Mouse (Mus musculus) hindbrain, embryonic 11.5 days (tissue): ENCODE measurements around the gene Pmepa1. TPM values are rescaled to one million over a fixed set of nuclear protein-coding genes. Genes with fewer than 3 reads are reported as not detected.

ENCODE experiments used
- ATAC-seq: fragments of 200-750 bp; cut with Nextera tagmentation; 2 replicates; pipeline ENCODE4 v1.8.0; 2017; ENCODE audit warnings: mild to moderate bottlenecking, moderate TSS enrichment, moderate library complexity; ENCODE audit not compliant: low FRiP score
- DNase-seq: peaks from one replicate; pipeline ENCODE4 v3.0.0-alpha.2; 2015; ENCODE audit warnings: low spot score
- H3K27ac ChIP-seq: fragments of 300-500 bp; sonication (generic); 2 replicates; pipeline ENCODE4 v1.5.1; 2014; ENCODE audit warnings: mild to moderate bottlenecking, low read depth, low read length
- H3K27me3 ChIP-seq: fragments of 300-500 bp; sonication (generic); 2 replicates; pipeline ENCODE4 v1.6.1; 2014; ENCODE audit warnings: mild to moderate bottlenecking, low read length, moderate library complexity, mixed read lengths; ENCODE audit not compliant: control insufficient read depth, insufficient read depth
- H3K36me3 ChIP-seq: fragments of 300-500 bp; sonication (generic); 2 replicates; pipeline ENCODE4 v1.6.1; 2014; ENCODE audit warnings: mild to moderate bottlenecking, low read length, moderate library complexity, mixed read lengths; ENCODE audit not compliant: control insufficient read depth, insufficient read depth
- H3K4me1 ChIP-seq: fragments of 300-500 bp; sonication (generic); replicated peaks from 2 replicates; pipeline ENCODE4 v1.6.1; 2014; ENCODE audit warnings: low read length, mixed read lengths; ENCODE audit not compliant: control insufficient read depth, insufficient read depth
- H3K4me2 ChIP-seq: fragments of 300-500 bp; sonication (generic); replicated peaks from 2 replicates; pipeline ENCODE4 v1.6.1; 2014; ENCODE audit warnings: mild to moderate bottlenecking, low read depth, low read length
- H3K4me3 ChIP-seq: fragments of 300-500 bp; sonication (generic); 2 replicates; pipeline ENCODE4 v1.5.1; 2014; ENCODE audit warnings: low read depth, low read length
- H3K9ac ChIP-seq: fragments of 300-500 bp; sonication (generic); 2 replicates; pipeline ENCODE4 v1.6.1; 2014; ENCODE audit warnings: low read depth, low read length
- H3K9me3 ChIP-seq: fragments of 300-500 bp; sonication (generic); 2 replicates; pipeline ENCODE4 v1.6.1; 2016; ENCODE audit warnings: low read length; ENCODE audit not compliant: control insufficient read depth
- WGBS: fragments of 180-500 bp; shearing (Covaris S2); extraction: QIAGEN DNeasy Blood & Tissue Kit; methylation state at CpG from one replicate; pipeline ENCODE4 v1.1.7; 2014; 5-methylcytosine and 5-hydroxymethylcytosine counted together
- polyA plus RNA-seq: library from polyadenylated mRNA; unstranded; fragments of >200 nt; fragmentation: Nextera tagmentation; extraction: Ambion mirVana; gene quantifications from 2 replicates; pipeline ENCODE4 v1.2.1, GENCODE M21; 2014

The Pmepa1 gene
- polyA plus RNA-seq, 1 experiment from 2014 or later = 5.0 TPM

- 0 out of 2 replicates have a peak, but pooled peaks cover 3% of the 10 kb centered on the region for H3K36me3 ChIP-seq
- peak overlapping the region; percentile 42; the same call in 1 of the 2 replicates for H3K27ac ChIP-seq
- H3K4me1 ChIP-seq = 0 out of 2 replicates have a peak, but pooled peaks cover 2% of the 10 kb centered on the region
- H3K9ac ChIP-seq = no peak overlapping the region
- no peak overlapping the region; the same call in 1 of the 2 replicates for H3K4me3 ChIP-seq
- no peaks in the 10 kb centered on the region for H3K9me3 ChIP-seq
- WGBS = 4% methylated on average over 10 of the region's 10 CpGs
- DNase-seq (peak; percentile 95), ATAC-seq (peak; percentile 90)
- H3K4me2 ChIP-seq = no peak overlapping the region; the same call in 1 of the 2 replicates
- H3K27me3 ChIP-seq = no peaks in the 10 kb centered on the region
These were observed 46.6 kb downstream of the Pmepa1 start for GRCm38 (mm10) chr2:173229578-173230224.

- WGBS = 84% methylated on average over 8 of the region's 8 CpGs
- H3K4me3 ChIP-seq = no peak overlapping the region
- H3K9me3 ChIP-seq = no peaks in the 10 kb centered on the region
- ATAC-seq = no peak
- no peak overlapping the region for H3K9ac ChIP-seq
- no peak for DNase-seq
- H3K4me2 ChIP-seq = no peak overlapping the region
- 0 out of 2 replicates have a peak, but pooled peaks cover 3% of the 10 kb centered on the region for H3K36me3 ChIP-seq
- no peaks in the 10 kb centered on the region for H3K27me3 ChIP-seq
- H3K4me1 ChIP-seq = 0 out of 2 replicates have a peak, but pooled peaks cover 2% of the 10 kb centered on the region
- no peak overlapping the region for H3K27ac ChIP-seq
These were observed 47.8 kb downstream of the Pmepa1 start for GRCm38 (mm10) chr2:173228567-173228966.

DNA sequence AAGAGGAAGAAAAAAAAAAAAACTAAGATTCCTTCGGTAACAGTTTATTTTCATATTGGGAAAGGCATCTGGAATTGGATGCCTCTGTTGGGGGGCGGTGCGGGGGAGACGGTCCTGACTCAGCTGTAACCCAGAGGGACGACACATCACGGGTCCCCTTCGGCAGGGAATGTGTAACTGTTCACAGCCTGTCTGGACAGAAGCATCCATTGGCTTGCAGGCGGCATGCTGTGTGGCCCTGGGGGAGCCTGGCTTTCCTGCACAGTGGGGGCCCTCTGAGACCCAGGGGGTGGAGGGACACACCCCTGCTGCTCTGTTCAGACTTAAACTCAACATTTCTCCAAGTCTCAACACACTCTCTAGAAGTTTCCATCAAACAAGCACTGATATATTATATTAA is 49.5 kb downstream of the Pmepa1 start:
- DNase-seq (no peak), ATAC-seq (no peak)
- Histone ChIP-seq H3K4me2 (no peak overlapping the region), H3K27me3 (no peaks in the 10 kb centered on the region), H3K9ac (no peak overlapping the region), H3K36me3 (0 out of 2 replicates have a peak, but pooled peaks cover 3% of the 10 kb centered on the region), H3K9me3 (no peaks in the 10 kb centered on the region), H3K4me1 (0 out of 2 replicates have a peak, but pooled peaks cover 2% of the 10 kb centered on the region), H3K4me3 (no peak overlapping the region), H3K27ac (no peak overlapping the region)
- 93% methylated on average over 8 of the region's 8 CpGs for WGBS

GRCm38 (mm10) chr2:173225906-173226305 is 50.4 kb downstream of the Pmepa1 start:
- H3K4me1 ChIP-seq = 0 out of 2 replicates have a peak, but pooled peaks cover 2% of the 10 kb centered on the region
- no peak overlapping the region for H3K4me3 ChIP-seq
- 0 out of 2 replicates have a peak, but pooled peaks cover 3% of the 10 kb centered on the region for H3K36me3 ChIP-seq
- no peaks in the 10 kb centered on the region for H3K27me3 ChIP-seq
- H3K9ac ChIP-seq = no peak overlapping the region
- H3K4me2 ChIP-seq = no peak overlapping the region
- ATAC-seq (no peak), DNase-seq (no peak)
- WGBS = 80% methylated on average over 7 of the region's 7 CpGs
- H3K27ac ChIP-seq = no peak overlapping the region
- H3K9me3 ChIP-seq = no peaks in the 10 kb centered on the region

GRCm38 (mm10) chr2:173224832-173225231 is 51.5 kb downstream of the Pmepa1 start:
- Histone ChIP-seq H3K4me2 (no peak overlapping the region), H3K27ac (no peak overlapping the region), H3K9me3 (no peaks in the 10 kb centered on the region), H3K4me1 (0 out of 2 replicates have a peak, but pooled peaks cover 2% of the 10 kb centered on the region), H3K36me3 (0 out of 2 replicates have a peak, but pooled peaks cover 3% of the 10 kb centered on the region), H3K9ac (no peak overlapping the region), H3K4me3 (no peak overlapping the region), H3K27me3 (no peaks in the 10 kb centered on the region)
- DNase-seq (no peak), ATAC-seq (no peak)
- 59% methylated on average over 7 of the region's 7 CpGs for WGBS

- Histone ChIP-seq H3K27ac (no peak overlapping the region), H3K36me3 (0 out of 2 replicates have a peak, but pooled peaks cover 3% of the 10 kb centered on the region), H3K4me2 (no peak overlapping the region), H3K27me3 (no peaks in the 10 kb centered on the region), H3K4me3 (no peak overlapping the region), H3K9me3 (no peaks in the 10 kb centered on the region), H3K4me1 (no peaks in the 10 kb centered on the region), H3K9ac (no peak overlapping the region)
- ATAC-seq (no peak), DNase-seq (no peak)
- WGBS = 79% methylated on average over 3 of the region's 3 CpGs
These were observed 52.2 kb downstream of the Pmepa1 start for GRCm38 (mm10) chr2:173224097-173224496.

GRCm38 (mm10) chr2:173223496-173223895 is 52.8 kb downstream of the Pmepa1 start:
- Histone ChIP-seq H3K4me1 (no peaks in the 10 kb centered on the region), H3K4me3 (no peak overlapping the region), H3K27me3 (no peaks in the 10 kb centered on the region), H3K4me2 (no peak overlapping the region), H3K27ac (no peak overlapping the region), H3K9ac (no peak overlapping the region), H3K36me3 (0 out of 2 replicates have a peak, but pooled peaks cover 3% of the 10 kb centered on the region), H3K9me3 (no peaks in the 10 kb centered on the region)
- ATAC-seq (no peak), DNase-seq (no peak)
- 58% methylated on average over 3 of the region's 3 CpGs for WGBS

DNA sequence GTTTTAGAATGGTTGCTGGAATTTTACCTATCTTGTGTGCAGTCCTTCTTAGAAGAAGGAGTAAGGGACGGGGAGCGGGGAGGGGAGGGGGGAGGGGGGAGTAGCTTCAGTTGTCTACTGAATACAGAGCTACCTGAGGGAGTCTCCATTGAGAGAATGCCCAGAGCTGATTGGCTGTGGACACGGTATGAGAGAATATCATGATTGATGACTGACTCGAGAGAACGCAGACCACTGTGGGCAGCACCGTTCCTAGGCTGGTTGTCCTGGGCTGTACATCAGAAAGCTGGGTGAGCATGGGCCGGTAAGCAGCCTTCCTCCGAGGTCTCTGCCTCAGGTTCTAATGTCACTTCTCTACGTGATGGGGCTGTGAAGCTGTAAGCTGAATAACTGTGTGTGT is 55.6 kb downstream of the Pmepa1 start:
- H3K27ac ChIP-seq = no peak overlapping the region
- WGBS = 94% methylated on average over 9 of the region's 9 CpGs
- H3K4me1 ChIP-seq = no peaks in the 10 kb centered on the region
- DNase-seq (no peak), ATAC-seq (no peak)
- no peak overlapping the region for H3K4me2 ChIP-seq
- H3K36me3 ChIP-seq = no peaks in the 10 kb centered on the region
- no peaks in the 10 kb centered on the region for H3K9me3 ChIP-seq
- H3K27me3 ChIP-seq = no peaks in the 10 kb centered on the region
- no peak overlapping the region for H3K9ac ChIP-seq
- H3K4me3 ChIP-seq = no peak overlapping the region
